Mouse (Mus musculus) MEL (cell line): ENCODE results near the gene Abhd16a.

Experiments used
- CTCF ChIP-seq, 3 experiments: IDR thresholded peaks in 2 of 3; conservative IDR thresholded peaks in 1 of 3; 2 replicates each; pipeline ENCODE4 v1.5.1; 2011 to 2012; ENCODE audit warnings: low read length in 3 of 3, low read depth in 2 of 3, mild to moderate bottlenecking in 2 of 3, improper control_type of control experiment in 1 of 3, inconsistent platforms in 1 of 3, mixed read lengths in 1 of 3, moderate library complexity in 1 of 3; ENCODE audit not compliant: control insufficient read depth in 1 of 3, insufficient read depth in 1 of 3, poor library complexity in 1 of 3, severe bottlenecking in 1 of 3
- E2F4 ChIP-seq: IDR thresholded peaks from 2 replicates; pipeline ENCODE4 v1.6.1; 2011; ENCODE audit warnings: low read depth, low read length, improper control_type of control experiment, borderline replicate concordance
- ELF1 ChIP-seq: IDR thresholded peaks from 2 replicates; pipeline ENCODE4 v1.6.1; 2014; ENCODE audit warnings: low read depth, mild to moderate bottlenecking, inconsistent platforms, low read length, improper control_type of control experiment, moderate library complexity
- EP300 ChIP-seq, 2 experiments: IDR thresholded peaks; 2 replicates each; pipeline ENCODE4 v1.6.1; 2011; ENCODE audit warnings: improper control_type of control experiment in 2 of 2, low read length in 2 of 2, low read depth in 1 of 2, mild to moderate bottlenecking in 1 of 2
- HCFC1 ChIP-seq: IDR thresholded peaks from 2 replicates; pipeline ENCODE4 v1.6.1; 2012; ENCODE audit warnings: low read depth, mild to moderate bottlenecking, inconsistent platforms, low read length, improper control_type of control experiment, moderate library complexity
- JUND ChIP-seq: IDR thresholded peaks from 2 replicates; pipeline ENCODE4 v1.6.1; 2011; ENCODE audit warnings: low read depth, mild to moderate bottlenecking, improper control_type of control experiment, low read length
- MAX ChIP-seq: IDR thresholded peaks from 2 replicates; pipeline ENCODE4 v1.6.1; 2011; ENCODE audit warnings: low read length, improper control_type of control experiment
- MAZ ChIP-seq: IDR thresholded peaks from 2 replicates; pipeline ENCODE4 v1.6.1; 2012; ENCODE audit warnings: low read depth, mild to moderate bottlenecking, inconsistent platforms, low read length, improper control_type of control experiment
- NELFE ChIP-seq: IDR thresholded peaks from 2 replicates; pipeline ENCODE4 v1.6.1; 2011; ENCODE audit warnings: low read depth, low read length, improper control_type of control experiment
- POLR2A ChIP-seq, 2 experiments: IDR thresholded peaks; 2 replicates each; pipeline ENCODE4 v1.6.1; 2011 to 2012; ENCODE audit warnings: low read length in 2 of 2, mild to moderate bottlenecking in 2 of 2, control low read depth in 1 of 2, improper control_type of control experiment in 1 of 2, low read depth in 1 of 2, moderate library complexity in 1 of 2; ENCODE audit not compliant: control insufficient read depth in 1 of 2, insufficient read depth in 1 of 2, poor library complexity in 1 of 2
- POLR2AphosphoS2 ChIP-seq: IDR thresholded peaks from 2 replicates; pipeline ENCODE4 v1.6.1; 2011; ENCODE audit warnings: low read length, improper control_type of control experiment
- POLR2AphosphoS5 ChIP-seq: IDR thresholded peaks from 2 replicates; pipeline ENCODE4 v1.6.1; 2012; ENCODE audit warnings: low read depth, borderline replicate concordance, mild to moderate bottlenecking, inconsistent platforms, low read length, moderate library complexity, mixed read lengths

DNA sequence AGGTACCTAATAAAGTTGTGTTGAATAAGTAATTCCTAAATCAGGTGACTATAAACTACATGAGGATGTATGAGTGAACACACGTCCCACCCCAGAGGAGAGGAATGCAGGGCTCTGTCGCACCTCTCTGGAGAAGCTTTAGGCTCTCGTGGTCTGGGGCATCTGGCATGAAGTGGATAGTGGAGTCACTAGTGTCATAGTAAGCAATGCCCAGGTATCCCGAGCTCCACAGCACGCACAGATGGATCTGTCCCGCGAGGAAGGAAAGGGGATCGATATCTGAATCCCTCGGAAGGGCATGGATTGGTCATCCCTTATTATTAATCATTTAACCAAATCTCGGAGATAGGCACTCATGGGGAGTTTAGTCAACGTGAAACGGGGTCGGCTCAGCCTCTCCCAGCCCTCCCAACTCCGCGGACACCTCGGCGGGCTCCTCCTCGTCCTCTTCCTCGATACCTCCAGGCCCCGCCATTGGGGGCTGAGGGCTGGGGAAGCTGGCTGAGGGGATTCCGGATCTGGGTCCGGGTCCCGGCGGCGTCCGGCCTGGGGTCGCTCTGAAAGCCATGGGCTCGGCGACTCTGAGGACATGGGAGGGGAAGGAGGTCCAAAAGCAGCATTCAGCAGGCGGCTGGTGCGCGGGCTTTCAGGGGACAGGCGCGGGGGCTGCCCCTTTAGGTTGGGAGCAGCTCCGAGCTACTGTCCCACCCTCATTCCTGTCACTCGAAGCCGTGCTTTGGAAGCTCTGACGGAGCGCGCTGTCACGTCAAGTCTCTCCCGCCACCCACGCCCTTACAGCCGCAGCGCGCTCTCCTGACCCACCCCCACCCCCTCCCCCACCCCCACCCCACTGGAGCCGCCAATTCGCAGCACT, 43.0 kb upstream of the Abhd16a start:
- TF ChIP-seq ELF1, result 0 out of 2 replicates have a peak, but pooled peaks have one; percentile 1
- peak; percentile 61; the same call in 1 of the 2 replicates for TF ChIP-seq POLR2AphosphoS2
- TF ChIP-seq CTCF (IDR thresholded peaks at IDR 0.05 in 2 of 3, conservative IDR thresholded peaks at IDR 0.05 in 1 of 3; ENCODE audit: control insufficient read depth in 1 of 3, insufficient read depth in 1 of 3, low read depth in 2 of 3, low read length in 3 of 3, poor library complexity in 1 of 3, severe bottlenecking in 1 of 3), result no peak
- TF ChIP-seq EP300 (IDR thresholded peaks at IDR 0.05; ENCODE audit: low read depth in 1 of 2, low read length in 2 of 2), result 0 out of 4 replicates have a peak, but pooled peaks of 1 of the 2 experiments have one; percentile 42
- no peak; the same call in none of the 2 replicates for TF ChIP-seq MAX
- TF ChIP-seq NELFE, result peak; percentile 56; the same call in 1 of the 2 replicates
- TF ChIP-seq E2F4, result no peak
- TF ChIP-seq POLR2AphosphoS5, result no peak
- 0 out of 2 replicates have a peak, but pooled peaks have one; percentile 38 for TF ChIP-seq MAZ
- TF ChIP-seq POLR2A (IDR thresholded peaks at IDR 0.05; ENCODE audit: control insufficient read depth in 1 of 2, insufficient read depth in 1 of 2, low read depth in 1 of 2, low read length in 2 of 2, poor library complexity in 1 of 2), result peak; percentile 43 to 67; a peak in 3 of 4 replicates
- TF ChIP-seq JUND, result no peak
- no peak for TF ChIP-seq HCFC1
